Mouse (Mus musculus) MEL (cell line): Measurements from ENCODE around the gene Kxd1. TPM values are rescaled to one million over a fixed set of nuclear protein-coding genes. Genes with fewer than 3 reads are reported as not detected.

Source experiments
- DNase-seq: peaks from one replicate; pipeline ENCODE4 v3.0.0; 2011; ENCODE audit warnings: low read depth, low spot score
- H3K27ac ChIP-seq: 2 replicates; pipeline ENCODE4 v1.5.1; 2012; ENCODE audit warnings: low read depth, mild to moderate bottlenecking, control low read depth, low read length, moderate library complexity; ENCODE audit not compliant: control insufficient read depth
- H3K27me3 ChIP-seq, 2 experiments: fragments of 150-350 bp in 1 of 2; sonication (generic) in 1 of 2; 2 replicates each; pipeline ENCODE4 v1.6.1; 2012; ENCODE audit warnings: low read length in 2 of 2, mild to moderate bottlenecking in 2 of 2, improper control_type of control experiment in 1 of 2, moderate library complexity in 1 of 2; ENCODE audit not compliant: insufficient read depth in 2 of 2, control insufficient read depth in 1 of 2
- H3K36me3 ChIP-seq, 2 experiments: 2 replicates each; pipeline ENCODE4 v1.6.1; 2012 to 2014; ENCODE audit warnings: low read length in 2 of 2, improper control_type of control experiment in 1 of 2, inconsistent platforms in 1 of 2, mild to moderate bottlenecking in 1 of 2; ENCODE audit not compliant: insufficient read depth in 2 of 2, control insufficient read depth in 1 of 2
- H3K4me1 ChIP-seq, 2 experiments: fragments of 150-350 bp in 1 of 2; sonication (generic) in 1 of 2; 2 replicates each; pipeline ENCODE4 v1.6.1; 2012; ENCODE audit warnings: low read length in 2 of 2, improper control_type of control experiment in 1 of 2, mild to moderate bottlenecking in 1 of 2; ENCODE audit not compliant: insufficient read depth in 2 of 2, control insufficient read depth in 1 of 2
- H3K4me3 ChIP-seq, 2 experiments: fragments of 150-350 bp in 1 of 2; sonication (generic) in 1 of 2; 2 replicates each; pipeline ENCODE4 v1.5.1; 2012; ENCODE audit warnings: low read depth in 2 of 2, low read length in 2 of 2, mild to moderate bottlenecking in 2 of 2, moderate library complexity in 2 of 2, control low read depth in 1 of 2, improper control_type of control experiment in 1 of 2; ENCODE audit not compliant: control insufficient read depth in 1 of 2, insufficient read depth in 1 of 2
- H3K79me2 ChIP-seq: 2 replicates; pipeline ENCODE4 v1.6.1; 2012; ENCODE audit warnings: mild to moderate bottlenecking, low read length, moderate library complexity; ENCODE audit not compliant: control insufficient read depth, poor library complexity, insufficient read depth
- H3K9ac ChIP-seq: 2 replicates; pipeline ENCODE4 v1.6.1; 2012; ENCODE audit warnings: low read depth, mild to moderate bottlenecking, control low read depth, low read length, moderate library complexity; ENCODE audit not compliant: control insufficient read depth, poor library complexity, severe bottlenecking
- H3K9me3 ChIP-seq: fragments of 150-350 bp; sonication (generic); replicated peaks from 2 replicates; pipeline ENCODE4 v1.6.1; 2012; ENCODE audit warnings: mild to moderate bottlenecking, low read length, improper control_type of control experiment, moderate library complexity; ENCODE audit not compliant: insufficient read depth
- BHLHE40 ChIP-seq: IDR thresholded peaks from 2 replicates; pipeline ENCODE4 v1.6.1; 2012; ENCODE audit warnings: low read depth, mild to moderate bottlenecking, inconsistent platforms, low read length, improper control_type of control experiment, borderline replicate concordance
- CTCF ChIP-seq, 3 experiments: IDR thresholded peaks in 2 of 3; conservative IDR thresholded peaks in 1 of 3; 2 replicates each; pipeline ENCODE4 v1.5.1; 2011 to 2012; ENCODE audit warnings: low read length in 3 of 3, low read depth in 2 of 3, mild to moderate bottlenecking in 2 of 3, improper control_type of control experiment in 1 of 3, inconsistent platforms in 1 of 3, mixed read lengths in 1 of 3, moderate library complexity in 1 of 3; ENCODE audit not compliant: control insufficient read depth in 1 of 3, insufficient read depth in 1 of 3, poor library complexity in 1 of 3, severe bottlenecking in 1 of 3
- ETS1 ChIP-seq: IDR thresholded peaks from 2 replicates; pipeline ENCODE4 v1.6.1; 2012; ENCODE audit warnings: low read depth, mild to moderate bottlenecking, inconsistent platforms, low read length, improper control_type of control experiment, moderate library complexity
- GABPA ChIP-seq: IDR thresholded peaks from 2 replicates; pipeline ENCODE4 v1.6.1; 2012; ENCODE audit warnings: low read depth, mild to moderate bottlenecking, inconsistent platforms, low read length, improper control_type of control experiment, moderate library complexity
- JUND ChIP-seq: IDR thresholded peaks from 2 replicates; pipeline ENCODE4 v1.6.1; 2011; ENCODE audit warnings: low read depth, mild to moderate bottlenecking, improper control_type of control experiment, low read length
- MAX ChIP-seq: IDR thresholded peaks from 2 replicates; pipeline ENCODE4 v1.6.1; 2011; ENCODE audit warnings: low read length, improper control_type of control experiment
- MYC ChIP-seq: IDR thresholded peaks from 2 replicates; pipeline ENCODE4 v1.6.1; 2011; ENCODE audit warnings: low read depth, mild to moderate bottlenecking, low read length, improper control_type of control experiment, moderate library complexity
- POLR2A ChIP-seq, 2 experiments: IDR thresholded peaks; 2 replicates each; pipeline ENCODE4 v1.6.1; 2011 to 2012; ENCODE audit warnings: low read length in 2 of 2, mild to moderate bottlenecking in 2 of 2, control low read depth in 1 of 2, improper control_type of control experiment in 1 of 2, low read depth in 1 of 2, moderate library complexity in 1 of 2; ENCODE audit not compliant: control insufficient read depth in 1 of 2, insufficient read depth in 1 of 2, poor library complexity in 1 of 2
- POLR2AphosphoS5 ChIP-seq: IDR thresholded peaks from 2 replicates; pipeline ENCODE4 v1.6.1; 2012; ENCODE audit warnings: low read depth, borderline replicate concordance, mild to moderate bottlenecking, inconsistent platforms, low read length, moderate library complexity, mixed read lengths
- RAD21 ChIP-seq: IDR thresholded peaks from 2 replicates; pipeline ENCODE4 v1.6.1; 2011; ENCODE audit warnings: mild to moderate bottlenecking, low read depth, low read length, improper control_type of control experiment
- SIN3A ChIP-seq: IDR thresholded peaks from 2 replicates; pipeline ENCODE4 v1.6.1; 2012; ENCODE audit warnings: low read length, improper control_type of control experiment, inconsistent platforms
- TBP ChIP-seq: IDR thresholded peaks from 2 replicates; pipeline ENCODE4 v1.8.0; 2011; ENCODE audit warnings: low read depth, low read length, improper control_type of control experiment
- TCF12 ChIP-seq: IDR thresholded peaks from 2 replicates; pipeline ENCODE4 v1.6.1; 2014; ENCODE audit warnings: low read depth, mild to moderate bottlenecking, inconsistent platforms, low read length, improper control_type of control experiment, moderate library complexity
- USF1 ChIP-seq: IDR thresholded peaks from 2 replicates; pipeline ENCODE4 v1.6.1; 2014; ENCODE audit warnings: low read depth, mild to moderate bottlenecking, inconsistent platforms, low read length, improper control_type of control experiment, moderate library complexity
- USF2 ChIP-seq, 2 experiments: IDR thresholded peaks; 2 replicates each; pipeline ENCODE4 v1.6.1; 2011 to 2012; ENCODE audit warnings: improper control_type of control experiment in 2 of 2, low read length in 2 of 2, borderline replicate concordance in 1 of 2, inconsistent platforms in 1 of 2, low read depth in 1 of 2, mild to moderate bottlenecking in 1 of 2; ENCODE audit not compliant: insufficient read depth in 1 of 2
- ZKSCAN1 ChIP-seq: IDR thresholded peaks from 2 replicates; pipeline ENCODE4 v1.6.1; 2012; ENCODE audit warnings: low read depth, mild to moderate bottlenecking, inconsistent platforms, low read length, improper control_type of control experiment, moderate library complexity
- ZMIZ1 ChIP-seq: IDR thresholded peaks from 2 replicates; pipeline ENCODE4 v1.6.1; 2012; ENCODE audit warnings: low read depth, mild to moderate bottlenecking, inconsistent platforms, low read length, improper control_type of control experiment, moderate library complexity
- ZNF384 ChIP-seq: IDR thresholded peaks from 2 replicates; pipeline ENCODE4 v1.6.1; 2012; ENCODE audit warnings: low read depth, mild to moderate bottlenecking, inconsistent platforms, low read length, improper control_type of control experiment
- polyA plus RNA-seq, 2 experiments: library from polyadenylated mRNA; stranded (reverse) in 1 of 2; unstranded in 1 of 2; fragments of >175 nt in 1 of 2; fragments of >200 nt in 1 of 2; gene quantifications; 2 replicates each; pipeline versions ENCODE4 v1.2.1 to v1.2.4; 2012; ENCODE audit warnings: low replicate concordance in 2 of 2, low read depth in 1 of 2; ENCODE audit not compliant: insufficient read length in 2 of 2, insufficient read depth in 1 of 2, missing spikeins in 1 of 2
- total RNA-seq: library from RNA; depleted of rRNA; stranded (reverse); fragments of 300-350 nt; gene quantifications from 2 replicates; pipeline ENCODE4 v1.2.3, GENCODE M21; 2012

Kxd1 gene
- total and polyA plus RNA-seq, 3 experiments: 54.4 to 77.4 TPM; not detected in 1

- H3K27ac ChIP-seq: 0 out of 2 replicates have a peak overlapping the region, but pooled peaks have one; percentile 7
- TF ChIP-seq ZKSCAN1: no peak
- no peak for DNase-seq
- H3K9me3 ChIP-seq: no peaks in the 10 kb centered on the region
- H3K9ac ChIP-seq: no peak overlapping the region
- peaks cover 0 to 10% of the 10 kb centered on the region in 2 experiments; a peak in 3 of 4 replicates for H3K36me3 ChIP-seq
- peaks cover under 1% of the 10 kb centered on the region; the same call in 1 of the 2 replicates for H3K79me2 ChIP-seq
- no peak overlapping the region for H3K4me3 ChIP-seq
- peaks cover 3 to 8% of the 10 kb centered on the region in 2 experiments for H3K4me1 ChIP-seq
- H3K27me3 ChIP-seq: no peaks in the 10 kb centered on the region
Observed at GRCm38 (mm10) chr8:70574302-70574701, 46.5 kb upstream of the Kxd1 start.

GRCm38 (mm10) chr8:70570990-70571389, 43.2 kb upstream of the Kxd1 start:
- Histone ChIP-seq H3K36me3 (peaks cover 0 to 14% of the 10 kb centered on the region in 2 experiments; a peak in 2 of 4 replicates), H3K27ac (no peak overlapping the region), H3K27me3 (no peaks in the 10 kb centered on the region), H3K4me3 (no peak overlapping the region), H3K4me1 (peaks cover 8 to 10% of the 10 kb centered on the region in 2 experiments), H3K9ac (no peak overlapping the region), H3K9me3 (no peaks in the 10 kb centered on the region), H3K79me2 (peaks cover 3% of the 10 kb centered on the region; the same call in 1 of the 2 replicates)
- DNase-seq: no peak
- TF ChIP-seq POLR2A (IDR thresholded peaks at IDR 0.05; ENCODE audit: control insufficient read depth in 1 of 2, insufficient read depth in 1 of 2, low read depth in 1 of 2, low read length in 2 of 2, poor library complexity in 1 of 2) (no peak), ZNF384 (no peak), SIN3A (no peak), USF1 (no peak), MAX (no peak), USF2 (IDR thresholded peaks at IDR 0.05; ENCODE audit: borderline replicate concordance in 1 of 2, insufficient read depth in 1 of 2, low read depth in 1 of 2, low read length in 2 of 2) (no peak), TCF12 (no peak), RAD21 (no peak), GABPA (no peak), TBP (no peak), ZMIZ1 (no peak), JUND (no peak), CTCF (IDR thresholded peaks at IDR 0.05 in 2 of 3, conservative IDR thresholded peaks at IDR 0.05 in 1 of 3; ENCODE audit: control insufficient read depth in 1 of 3, insufficient read depth in 1 of 3, low read depth in 2 of 3, low read length in 3 of 3, poor library complexity in 1 of 3, severe bottlenecking in 1 of 3) (no peak)

- TF ChIP-seq BHLHE40 (no peak), MYC (no peak), ETS1 (no peak), POLR2AphosphoS5 (no peak), USF2 (IDR thresholded peaks at IDR 0.05; ENCODE audit: borderline replicate concordance in 1 of 2, insufficient read depth in 1 of 2, low read depth in 1 of 2, low read length in 2 of 2) (no peak)
- Histone ChIP-seq H3K4me3 (no peak overlapping the region), H3K4me1 (peaks cover 12 to 15% of the 10 kb centered on the region in 2 experiments), H3K79me2 (peaks cover 3% of the 10 kb centered on the region; the same call in 1 of the 2 replicates), H3K27me3 (no peaks in the 10 kb centered on the region), H3K9ac (no peak overlapping the region), H3K36me3 (peaks cover 0 to 15% of the 10 kb centered on the region in 2 experiments; a peak in 2 of 4 replicates), H3K27ac (no peak overlapping the region), H3K9me3 (no peaks in the 10 kb centered on the region)
- no peak for DNase-seq
Observed at GRCm38 (mm10) chr8:70570360-70570759, 42.6 kb upstream of the Kxd1 start.
